Mouse (Mus musculus) CH12.LX (cell line): ENCODE measurements at regions not wholly inside any gene's neighbourhood (a gene's known extent, or its start where the extent isn't known, plus 50 kb on each side); places are given as distances from the start of the nearest gene placed in this dataset.

Experiments used
- CTCF ChIP-seq, 2 experiments: IDR thresholded peaks in 1 of 2; conservative IDR thresholded peaks in 1 of 2; 2 replicates each; pipeline ENCODE4 v1.5.1; 2011 to 2012; ENCODE audit warnings: low read depth in 2 of 2, low read length in 2 of 2, improper control_type of control experiment in 1 of 2, inconsistent platforms in 1 of 2, mild to moderate bottlenecking in 1 of 2, moderate library complexity in 1 of 2
- ELF1 ChIP-seq: IDR thresholded peaks from 2 replicates; pipeline ENCODE4 v1.6.1; 2014; ENCODE audit warnings: low read depth, mild to moderate bottlenecking, inconsistent platforms, low read length, improper control_type of control experiment
- EP300 ChIP-seq: IDR thresholded peaks from 2 replicates; pipeline ENCODE4 v1.6.1; 2011; ENCODE audit warnings: low read length, improper control_type of control experiment
- GABPA ChIP-seq: IDR thresholded peaks from 2 replicates; pipeline ENCODE4 v1.6.1; 2012; ENCODE audit warnings: low read depth, low read length, improper control_type of control experiment, inconsistent platforms; ENCODE audit not compliant: insufficient replicate concordance
- KAT2A ChIP-seq: IDR thresholded peaks from 2 replicates; pipeline ENCODE4 v1.6.1; 2012; ENCODE audit warnings: low read length, improper control_type of control experiment, inconsistent platforms; ENCODE audit not compliant: insufficient replicate concordance
- MAX ChIP-seq: IDR thresholded peaks from 2 replicates; pipeline ENCODE4 v1.6.1; 2011; ENCODE audit warnings: low read length, improper control_type of control experiment
- NELFE ChIP-seq: IDR thresholded peaks from 2 replicates; pipeline ENCODE4 v1.6.1; 2011; ENCODE audit warnings: low read depth, low read length, improper control_type of control experiment
- POLR2A ChIP-seq: IDR thresholded peaks from 2 replicates; pipeline ENCODE4 v1.6.1; 2011; ENCODE audit warnings: low read depth, mild to moderate bottlenecking, improper control_type of control experiment, low read length
- POLR2AphosphoS2 ChIP-seq: IDR thresholded peaks from 2 replicates; pipeline ENCODE4 v1.6.1; 2011; ENCODE audit warnings: low read depth, low read length, improper control_type of control experiment
- RAD21 ChIP-seq: IDR thresholded peaks from 2 replicates; pipeline ENCODE4 v1.6.1; 2011; ENCODE audit warnings: low read depth, mild to moderate bottlenecking, low read length, improper control_type of control experiment, moderate library complexity
- SIN3A ChIP-seq: IDR thresholded peaks from 2 replicates; pipeline ENCODE4 v1.6.1; 2012; ENCODE audit warnings: low read length, improper control_type of control experiment, inconsistent platforms
- ZC3H11A ChIP-seq: IDR thresholded peaks from 2 replicates; pipeline ENCODE4 v1.6.1; 2012; ENCODE audit warnings: low read depth, mild to moderate bottlenecking, inconsistent platforms, low read length, improper control_type of control experiment
- ZMIZ1 ChIP-seq: IDR thresholded peaks from 2 replicates; pipeline ENCODE4 v1.6.1; 2012; ENCODE audit warnings: low read depth, mild to moderate bottlenecking, inconsistent platforms, low read length, improper control_type of control experiment
- ZNF384 ChIP-seq: IDR thresholded peaks from 2 replicates; pipeline ENCODE4 v1.6.1; 2012; ENCODE audit warnings: low read depth, low read length, improper control_type of control experiment, inconsistent platforms

DNA sequence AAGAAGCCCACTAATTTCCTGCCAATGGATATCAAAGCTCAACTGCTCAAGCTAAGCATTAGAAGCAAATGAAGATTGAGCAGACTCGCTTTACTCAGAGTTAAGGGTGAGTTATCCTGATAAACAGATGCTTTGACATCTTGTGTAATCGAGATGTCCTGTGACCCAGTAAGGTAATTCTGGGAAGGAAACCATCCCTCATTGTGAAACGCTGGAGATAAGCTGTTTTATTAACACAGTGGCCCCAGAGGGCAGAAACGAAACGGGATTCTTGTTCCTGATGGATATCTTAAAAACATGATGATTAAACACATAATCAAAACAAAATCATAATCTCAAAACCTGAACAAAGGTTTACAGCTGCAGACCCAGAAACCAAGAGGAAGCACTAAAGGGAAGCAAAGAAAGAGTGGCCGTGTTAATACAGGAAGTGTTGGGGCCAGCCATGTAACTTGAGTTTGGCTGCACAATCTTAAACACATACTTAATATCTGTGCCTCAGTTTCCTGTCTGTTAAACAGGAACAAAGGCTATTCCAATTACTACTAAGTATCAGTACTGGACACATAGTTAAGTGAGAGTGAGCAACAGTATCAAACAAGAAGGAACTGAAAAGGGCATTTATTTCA is 184.2 kb downstream of the Gm12728 start:
- TF ChIP-seq ZC3H11A = no peak
- TF ChIP-seq CTCF (conservative IDR thresholded peaks at IDR 0.05 in 1 of 2, IDR thresholded peaks at IDR 0.05 in 1 of 2; ENCODE audit: low read depth in 2 of 2, low read length in 2 of 2) = no peak
- TF ChIP-seq POLR2A = no peak
- no peak for TF ChIP-seq ZMIZ1
- TF ChIP-seq KAT2A = no peak
- TF ChIP-seq EP300 = no peak
- no peak for TF ChIP-seq RAD21
- TF ChIP-seq NELFE = no peak
- no peak for TF ChIP-seq SIN3A
- no peak for TF ChIP-seq ELF1
- no peak for TF ChIP-seq ZNF384
- no peak for TF ChIP-seq POLR2AphosphoS2
- no peak for TF ChIP-seq GABPA
- TF ChIP-seq MAX = no peak
